Mouse (Mus musculus): ENCODE measurements around the gene Apba2. TPM values are rescaled to one million over a fixed set of nuclear protein-coding genes. Genes with fewer than 3 reads are reported as not detected.
A peak's percentile ranks its signal among the peaks of the same experiment; 100 is the strongest.

Gene Apba2
- total RNA-seq, 2 experiments from 2014 or later: 300 to 305 TPM

- no peak for DNase-seq (ENCODE audit: low spot score in 2 of 2)
Observed at GRCm38 (mm10) chr7:64582358-64582757, 80.9 kb downstream of the Apba2 start.

GRCm38 (mm10) chr7:64583670-64584121 lies 82.2 kb downstream of the Apba2 start:
- DNase-seq (ENCODE audit: low spot score in 2 of 2): no peak

DNA sequence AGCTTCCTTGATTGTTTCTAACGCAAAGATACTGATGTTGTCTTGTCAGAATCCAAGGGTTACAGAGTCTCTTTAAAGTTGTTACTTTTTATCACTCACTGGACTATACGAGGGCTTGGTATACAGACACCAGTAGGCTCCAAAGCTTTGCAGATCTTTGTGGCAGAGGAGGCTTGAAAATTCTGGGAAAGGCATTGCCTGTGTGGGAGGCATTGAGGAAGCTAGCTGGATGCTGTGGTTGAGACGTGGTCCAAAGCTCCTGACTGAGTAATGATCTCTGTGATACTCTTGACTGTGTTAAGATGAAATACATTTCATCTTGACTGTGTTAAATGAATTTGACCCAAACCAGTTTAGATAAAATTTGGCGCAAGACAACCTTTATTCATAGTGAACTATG lies 84.6 kb downstream of the Apba2 start:
- DNase-seq (ENCODE audit: low spot score in 2 of 2): no peak

DNA sequence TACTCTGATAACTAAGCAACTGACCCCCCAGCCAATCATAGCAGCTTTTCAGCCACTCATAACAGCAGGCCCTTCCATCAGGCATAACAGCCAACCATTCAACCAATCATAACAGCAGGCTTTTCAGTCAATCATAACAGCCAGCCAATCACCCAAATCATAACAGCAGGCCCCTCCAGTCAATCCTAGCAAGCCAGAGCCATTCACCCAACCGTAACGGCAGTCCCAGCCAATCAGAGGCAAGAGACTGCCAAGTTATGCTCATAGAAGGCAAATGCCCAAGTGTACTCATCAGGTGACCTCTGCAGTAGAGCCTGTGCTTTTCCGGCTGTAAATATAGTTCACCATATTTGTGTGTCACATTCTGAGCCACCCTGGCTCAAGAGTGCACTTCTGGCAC lies 85.1 kb downstream of the Apba2 start:
- DNase-seq (ENCODE audit: low spot score in 2 of 2): no peak

GRCm38 (mm10) chr7:64588636-64589389 lies 87.3 kb downstream of the Apba2 start:
- DNase-seq (ENCODE audit: low spot score in 2 of 2): no peak

DNA sequence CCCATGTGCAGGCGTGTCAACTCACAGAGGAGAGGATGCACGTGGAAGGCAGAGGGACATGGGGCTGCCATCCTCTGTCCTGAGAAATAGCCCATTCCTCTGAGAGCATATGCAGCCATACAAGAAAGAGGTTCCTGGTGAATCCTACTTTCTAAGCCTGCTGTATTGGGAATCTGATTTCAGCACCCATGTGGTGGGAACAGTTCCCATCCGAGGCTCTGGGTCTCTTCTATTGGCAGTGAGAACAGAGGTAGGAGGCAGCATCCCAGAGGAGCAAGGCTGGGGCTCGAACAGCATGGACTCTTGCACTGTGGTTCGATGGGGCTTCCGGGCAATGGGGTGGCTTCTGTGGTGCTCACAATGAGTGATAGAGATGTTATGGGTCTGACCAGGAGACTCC lies 93.8 kb downstream of the Apba2 start:
- no peak for DNase-seq (ENCODE audit: low spot score in 2 of 2)

- no peak for DNase-seq (ENCODE audit: low spot score in 2 of 2)
Observed at GRCm38 (mm10) chr7:64596652-64597051, 95.1 kb downstream of the Apba2 start.

GRCm38 (mm10) chr7:64609866-64610265 lies 108.4 kb downstream of the Apba2 start:
- DNase-seq (ENCODE audit: low spot score in 2 of 2): no peak

DNA sequence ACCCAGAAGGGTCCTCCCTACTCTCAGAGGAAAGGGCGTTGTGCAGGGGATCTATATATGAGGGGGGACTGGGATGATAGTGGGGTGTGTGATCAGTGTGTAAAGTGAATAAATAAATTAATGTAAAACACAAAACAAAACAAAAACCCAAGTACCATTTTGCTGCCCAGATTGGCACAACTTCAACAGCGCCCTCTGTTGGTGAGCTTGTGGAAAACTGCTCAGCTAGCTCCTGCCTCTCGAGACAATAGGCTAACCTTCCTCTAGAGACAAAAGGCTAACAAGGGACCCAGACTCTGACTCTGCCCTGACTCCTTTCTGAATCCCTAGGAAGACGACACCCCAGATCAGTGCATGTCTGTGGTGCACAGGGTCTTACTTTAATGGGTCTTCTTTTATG lies 109.4 kb downstream of the Apba2 start:
- DNase-seq (ENCODE audit: low spot score in 2 of 2): peak in 1 of 2 experiments; percentile 31

- DNase-seq (ENCODE audit: low spot score in 2 of 2): no peak
Observed at GRCm38 (mm10) chr7:64619261-64619660, 117.8 kb downstream of the Apba2 start.

DNA sequence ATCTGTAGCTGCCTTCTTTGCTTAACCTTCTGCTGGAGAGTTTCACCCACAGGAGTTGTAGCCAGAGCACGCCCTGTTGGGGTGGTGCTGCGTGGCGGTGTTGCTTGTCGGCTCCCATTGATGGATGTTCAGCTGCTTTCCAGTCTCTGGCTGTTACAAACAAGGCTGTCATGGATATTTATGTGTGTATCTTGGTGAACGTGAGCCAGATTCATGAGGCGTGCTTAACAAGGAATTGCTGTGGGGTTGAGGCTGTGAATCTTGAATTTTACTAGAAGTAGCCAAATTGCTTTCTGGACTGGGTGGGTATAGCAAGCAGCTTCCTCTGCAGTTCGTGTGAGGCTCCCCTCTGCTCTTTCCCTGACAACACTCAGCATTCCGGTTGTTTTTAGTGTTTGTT lies 125.0 kb downstream of the Apba2 start:
- DNase-seq (ENCODE audit: low spot score in 2 of 2): no peak

- DNase-seq (ENCODE audit: low spot score in 2 of 2): no peak
Observed at GRCm38 (mm10) chr7:64627972-64628655, 126.6 kb downstream of the Apba2 start.

DNA sequence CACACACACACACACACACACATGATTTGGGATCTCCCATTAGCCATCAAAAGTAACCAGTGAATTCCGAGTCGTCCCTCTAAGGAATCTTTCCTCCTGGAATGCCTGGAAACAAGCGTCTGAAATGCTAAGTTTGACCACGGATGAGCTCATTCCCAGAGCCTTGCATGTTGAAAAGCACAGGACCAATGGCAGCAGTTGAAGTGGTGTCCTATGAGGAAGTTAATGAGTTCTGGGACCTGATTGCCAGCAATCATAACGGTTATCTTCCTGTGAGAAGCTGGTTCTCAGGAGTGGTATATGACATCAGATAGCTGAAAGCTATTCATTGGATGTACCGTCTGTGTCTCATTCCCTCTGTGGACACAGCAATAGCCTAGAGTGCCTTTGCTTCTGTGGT lies 129.2 kb downstream of the Apba2 start:
- no peak for DNase-seq (ENCODE audit: low spot score in 2 of 2)

DNA sequence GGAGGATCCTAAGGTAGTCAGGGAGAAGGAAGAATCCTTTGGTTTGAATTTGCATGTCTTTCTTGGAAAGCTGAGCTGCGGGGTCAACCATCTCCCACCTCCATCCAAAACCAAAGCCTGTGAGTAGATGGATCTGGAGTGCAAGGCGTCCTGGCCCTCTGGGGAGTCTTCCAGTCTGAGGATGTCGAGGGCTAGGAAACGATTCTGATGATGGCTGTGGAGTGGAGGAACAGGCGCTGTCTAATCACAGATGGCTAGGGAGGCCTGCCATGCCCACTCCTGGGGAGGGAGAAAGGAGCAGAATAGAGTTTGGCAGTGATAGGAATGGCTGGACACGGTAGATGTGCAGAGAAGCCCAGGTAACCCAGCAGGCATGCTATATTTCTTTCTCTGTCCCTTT lies 129.6 kb downstream of the Apba2 start:
- DNase-seq (ENCODE audit: low spot score in 2 of 2): no peak

- no peak for DNase-seq (ENCODE audit: low spot score in 2 of 2)
Observed at GRCm38 (mm10) chr7:64631781-64632351, 130.4 kb downstream of the Apba2 start.

- no peak for DNase-seq (ENCODE audit: low spot score in 2 of 2)
Observed at GRCm38 (mm10) chr7:64633182-64633581, 131.7 kb downstream of the Apba2 start.

DNA sequence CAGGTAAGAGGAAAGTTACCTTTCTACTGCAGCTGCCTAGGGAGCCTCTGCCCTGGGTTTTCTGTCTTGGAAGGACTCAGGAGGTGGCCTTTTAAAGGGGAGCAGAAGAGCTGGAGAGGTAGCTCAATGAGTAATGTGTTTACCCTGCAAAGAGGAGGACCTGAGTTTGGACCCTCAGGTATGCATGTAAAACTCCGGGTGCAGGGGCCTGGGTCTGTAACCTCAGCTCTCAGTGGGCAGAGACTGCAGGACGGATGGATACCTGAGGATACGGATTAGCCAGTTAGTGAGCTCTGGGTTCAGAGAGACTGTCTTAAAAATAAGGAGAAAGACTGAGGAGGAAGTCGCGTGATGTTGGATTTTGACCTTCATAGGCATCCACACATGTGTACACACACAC lies 132.4 kb downstream of the Apba2 start:
- DNase-seq (ENCODE audit: low spot score in 2 of 2): no peak

- DNase-seq (ENCODE audit: low spot score in 2 of 2): no peak
Observed at GRCm38 (mm10) chr7:64634482-64634881, 133.0 kb downstream of the Apba2 start.

DNA sequence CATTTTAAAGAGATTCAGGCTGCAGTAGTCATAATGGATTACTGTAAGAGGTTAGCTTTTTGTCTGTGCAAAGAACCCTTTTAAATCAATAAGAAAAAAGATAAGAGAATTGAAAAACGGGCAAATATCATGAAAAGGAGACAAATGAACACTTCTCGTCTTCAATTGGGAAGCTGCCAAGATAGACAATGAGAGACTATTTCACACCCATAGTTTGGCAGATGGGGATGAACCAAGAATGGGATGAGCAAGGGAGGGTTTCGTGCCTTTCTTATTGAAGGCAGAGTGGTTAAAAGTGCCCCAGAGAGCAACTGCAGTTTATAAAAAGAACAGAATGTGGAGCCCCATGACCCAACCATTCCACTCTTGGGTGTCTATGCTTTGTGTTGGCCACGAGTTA lies 137.4 kb downstream of the Apba2 start:
- no peak for DNase-seq (ENCODE audit: low spot score in 2 of 2)

DNA sequence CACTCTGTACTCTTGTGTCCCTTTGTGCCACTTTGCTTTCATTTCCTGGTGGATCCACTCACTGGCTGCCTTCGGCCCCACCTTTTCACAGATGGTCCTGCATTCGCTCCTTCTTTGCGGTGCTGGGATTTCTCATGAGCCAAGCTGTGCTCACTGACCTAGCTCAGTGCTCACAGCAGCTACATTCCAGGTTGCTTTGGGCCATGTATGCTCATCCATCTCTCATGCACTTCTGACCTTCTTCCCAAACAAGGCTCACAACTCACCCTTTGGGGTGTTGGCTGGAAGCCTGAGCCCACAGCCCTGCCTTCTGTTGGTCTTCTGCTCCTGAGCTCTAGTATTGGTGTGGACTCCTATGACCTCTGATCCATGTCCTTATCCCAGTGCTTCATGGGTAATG lies 139.1 kb downstream of the Apba2 start:
- DNase-seq (ENCODE audit: low spot score in 2 of 2): no peak

DNA sequence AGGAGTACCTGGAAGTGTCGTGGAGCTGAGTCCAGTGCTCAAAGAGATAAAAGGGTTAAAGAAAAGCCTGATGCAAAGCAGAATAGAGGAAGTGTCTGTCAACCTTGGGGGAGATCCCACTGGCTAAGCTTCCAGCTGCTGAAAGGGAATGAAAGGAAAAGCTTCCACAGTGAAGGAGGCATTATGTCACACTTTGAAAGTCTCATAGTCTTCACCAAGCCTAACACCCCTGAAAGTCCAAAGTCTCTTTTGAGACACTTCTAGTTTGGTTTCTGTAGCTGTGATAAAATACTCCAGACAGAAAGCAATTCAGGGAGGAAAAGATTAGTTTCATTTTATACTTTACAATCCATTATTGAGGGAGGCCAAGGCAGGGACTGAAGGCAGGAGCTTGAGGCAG lies 141.4 kb downstream of the Apba2 start:
- DNase-seq (ENCODE audit: low spot score in 2 of 2): no peak

- no peak for DNase-seq (ENCODE audit: low spot score in 2 of 2)
Observed at GRCm38 (mm10) chr7:64645458-64645857, 144.0 kb downstream of the Apba2 start.

All from layer of hippocampus, postnatal 10 days (tissue).